11 mouse cellular contexts compared by ENCODE assay signal in the genomic region with DNA sequence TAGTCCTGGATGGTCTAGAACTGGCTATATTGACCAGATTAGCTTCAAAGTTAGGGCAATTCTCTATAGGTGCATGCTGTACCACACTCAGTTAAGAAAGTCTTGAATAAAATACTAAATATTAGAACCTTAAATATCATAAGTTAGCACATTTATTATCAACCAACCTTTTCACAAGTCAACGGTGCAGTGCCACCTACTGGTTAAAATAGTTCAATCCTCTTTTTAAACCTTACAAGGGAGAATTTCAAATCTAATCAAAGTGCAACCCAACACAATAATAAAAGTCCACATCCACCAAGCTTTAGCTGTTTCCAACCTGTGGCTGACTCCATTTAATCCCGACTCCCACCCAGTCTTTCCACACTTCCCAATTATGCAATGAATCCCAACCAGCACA. TPM values are rescaled to one million over a fixed set of nuclear protein-coding genes. Genes with fewer than 3 reads are reported as not detected.
DNase-seq lines count a peak whose midpoint lies in the region; ATAC-seq and TF ChIP-seq lines count a peak whose summit lies in the region.
"Had no signal": no experiment of that assay in that cellular context is flagged by ENCODE, and none has a peak within 500 bp of the region (broad histone marks: within the 10 kb centered on the region; RNA-seq: fewer than 3 reads in every experiment).

No protein-coding gene starts in this region.

- H3K4me1 ChIP-seq in lung, embryonic 14.5 days (ENCODE audit: insufficient read depth), result no peaks in the 10 kb centered on the region

- no peaks in the 10 kb centered on the region for H3K27me3 ChIP-seq in lung, embryonic 14.5 days (ENCODE audit: insufficient read depth, low read length)

- no peak overlapping the region for H3K4me3 ChIP-seq in lung, embryonic 14.5 days (ENCODE audit: low read depth, low read length)

- H3K4me2 ChIP-seq in lung, embryonic 14.5 days, result no peak overlapping the region

- H3K27ac ChIP-seq in lung, embryonic 14.5 days (ENCODE audit: low read depth), result no peak overlapping the region

- 43% methylated on average over 2 of the region's 2 CpGs for WGBS in lung, embryonic 14.5 days

- no peak overlapping the region for H3K9ac ChIP-seq in lung, embryonic 14.5 days

- no peak for ATAC-seq in lung, embryonic 14.5 days (ENCODE audit: insufficient read depth)

- H3K36me3 ChIP-seq in lung, embryonic 14.5 days (ENCODE audit: insufficient read depth), result peaks cover 21% of the 10 kb centered on the region
- H3K36me3 ChIP-seq: G1E had no signal

- DNase-seq in heart, adult 8-10 months (ENCODE audit: low spot score), result peak; percentile 34
- no peak for DNase-seq in heart, postnatal 36 days
- peak; percentile 80 for DNase-seq in lung, embryonic 14.5 days
- no peak for DNase-seq in lung, adult 18-20 months
- DNase-seq in brain, adult 2 months (ENCODE audit: low read depth, low spot score), result peak; percentile 63
- peak; percentile 6 for DNase-seq in mesoderm, embryonic 11.5 days (ENCODE audit: low read depth, low spot score)
- no peak for DNase-seq in frontal cortex, postnatal 25 days (ENCODE audit: low spot score in 2 of 2)
- no peak for DNase-seq in left cerebral cortex, postnatal 25 days (ENCODE audit: low spot score in 2 of 2)
- DNase-seq: thymus, postnatal 4 days had no signal

- no peaks in the 10 kb centered on the region for H3K9me3 ChIP-seq in lung, embryonic 14.5 days (ENCODE audit: low read depth, low read length)

- intact Hi-C loops in heart, postnatal 36 days (cut with DNase I), result loop anchor here (1.0 kb wide), 1 partner anchor 142 kb away; no protein-coding TSS in a partner anchor
- intact Hi-C loops in left cerebral cortex, postnatal 25 days (cut with DNase I), result loop anchor here (10.0 kb wide), 2 partner anchors 139 to 229 kb away; no protein-coding TSS in a partner anchor

- peak; percentile 57 for TF ChIP-seq CTCF in lung, embryonic 14.5 days (IDR thresholded peaks at IDR 0.05; ENCODE audit: low read depth)

RNA-seq across cellular contexts. Expression of a gene that starts 33.5 kb away (rescaled TPM):
- total RNA-seq in heart, adult 8-10 months (2022), result 100 to 1,000 TPM; 169 to 239 (median 208) TPM
- total RNA-seq in heart, postnatal 36 days (2021), result 100 to 1,000 TPM; 196 to 201 TPM
- 8.4 and 15.0 TPM in 2 replicates for polyA plus RNA-seq in lung, embryonic 14.5 days (2014; fragmentation: Nextera tagmentation; extraction: Ambion mirVana)
- 10 to 100 TPM; 17.2 to 24.5 TPM for total RNA-seq in left cerebral cortex, postnatal 25 days (2021)
- total RNA-seq: monocyte, adult 5-6 weeks had no signal
- polyA plus RNA-seq: G1E had no signal

Comparison
In these comparisons a context has a peak if more than half of its experiments do, and no peak if none do; other contexts are left out.
1. DNase-seq: peak in heart, adult 8-10 months (single experiment), lung, embryonic 14.5 days (single experiment), brain, adult 2 months (single experiment) and mesoderm, embryonic 11.5 days (single experiment); none in heart, postnatal 36 days (0 of 2), lung, adult 18-20 months (0 of 2), frontal cortex, postnatal 25 days (0 of 2) and left cerebral cortex, postnatal 25 days (0 of 2).
2. RNA of a gene that starts 33.5 kb away (total RNA-seq): 169 to 239 TPM in heart, adult 8-10 months and 196 to 201 TPM in heart, postnatal 36 days; 17.2 to 24.5 TPM in left cerebral cortex, postnatal 25 days; every median in the first group is over 4 times any median in the second.